Mouse (Mus musculus) embryonic facial prominence, embryonic 10.5 days (tissue): Measurements from ENCODE around the gene Brms1. TPM values are rescaled to one million over a fixed set of nuclear protein-coding genes. Genes with fewer than 3 reads are reported as not detected.

Source experiments
- DNase-seq: peaks from one replicate; pipeline ENCODE4 v3.0.0-alpha.2; 2017; ENCODE audit warnings: low spot score
- H3K27ac ChIP-seq: fragments of 300-500 bp; sonication (generic); replicated peaks from 2 replicates; pipeline ENCODE4 v1.5.1; 2016; ENCODE audit warnings: mild to moderate bottlenecking
- H3K27me3 ChIP-seq: fragments of 300-500 bp; sonication (generic); replicated peaks from 2 replicates; pipeline ENCODE4 v1.6.1; 2016; ENCODE audit warnings: low read depth, mild to moderate bottlenecking; ENCODE audit not compliant: poor library complexity, severe bottlenecking
- H3K36me3 ChIP-seq: fragments of 300-500 bp; sonication (generic); replicated peaks from 2 replicates; pipeline ENCODE4 v1.6.1; 2016; ENCODE audit warnings: mild to moderate bottlenecking, moderate library complexity
- H3K4me1 ChIP-seq: fragments of 300-500 bp; sonication (generic); 2 replicates; pipeline ENCODE4 v1.6.1; 2016
- H3K4me3 ChIP-seq: fragments of 300-500 bp; sonication (generic); 2 replicates; pipeline ENCODE4 v1.5.1; 2016; ENCODE audit warnings: mild to moderate bottlenecking, moderate library complexity
- H3K9me3 ChIP-seq: fragments of 300-500 bp; sonication (generic); 2 replicates; pipeline ENCODE4 v1.6.1; 2016; ENCODE audit warnings: mild to moderate bottlenecking
- WGBS: fragments of 180-500 bp; shearing (Covaris S2); methylation state at CpG from one replicate; pipeline ENCODE4 v1.1.7; 2016; 5-methylcytosine and 5-hydroxymethylcytosine counted together
- polyA plus RNA-seq: library from polyadenylated mRNA; unstranded; fragments of >200 nt; fragmentation: Nextera tagmentation; extraction: Ambion mirVana; gene quantifications from 2 replicates; pipeline ENCODE4 v1.2.1, GENCODE M21; 2016

Brms1 gene
- polyA plus RNA-seq, 1 experiment from 2014 or later = 72.6 TPM

- no peak overlapping the region for H3K4me3 ChIP-seq
- WGBS = 84% methylated on average over 4 of the region's 4 CpGs
- H3K9me3 ChIP-seq = no peaks in the 10 kb centered on the region
- H3K36me3 ChIP-seq = no peaks in the 10 kb centered on the region
- peaks cover 12% of the 10 kb centered on the region for H3K4me1 ChIP-seq
- no peaks in the 10 kb centered on the region for H3K27me3 ChIP-seq
- no peak overlapping the region for H3K27ac ChIP-seq
- no peak for DNase-seq
Observed at GRCm38 (mm10) chr19:5017611-5018010, 23.5 kb upstream of the Brms1 start.

GRCm38 (mm10) chr19:5018191-5018590, 23.0 kb upstream of the Brms1 start:
- no peaks in the 10 kb centered on the region for H3K27me3 ChIP-seq
- H3K4me3 ChIP-seq = no peak overlapping the region
- 73% methylated on average over 3 of the region's 3 CpGs for WGBS
- no peaks in the 10 kb centered on the region for H3K36me3 ChIP-seq
- no peak for DNase-seq
- H3K9me3 ChIP-seq = no peaks in the 10 kb centered on the region
- no peak overlapping the region for H3K27ac ChIP-seq
- H3K4me1 ChIP-seq = peaks cover 13% of the 10 kb centered on the region

GRCm38 (mm10) chr19:5021416-5021815, 19.7 kb upstream of the Brms1 start:
- no peak overlapping the region for H3K27ac ChIP-seq
- H3K4me3 ChIP-seq = no peak overlapping the region
- DNase-seq = no peak
- H3K27me3 ChIP-seq = no peaks in the 10 kb centered on the region
- 93% methylated on average over 2 of the region's 2 CpGs for WGBS
- peaks cover 23% of the 10 kb centered on the region for H3K4me1 ChIP-seq
- peaks cover 7% of the 10 kb centered on the region for H3K36me3 ChIP-seq
- no peaks in the 10 kb centered on the region for H3K9me3 ChIP-seq

- Histone ChIP-seq H3K4me3 (peak within 1 kb of the TSS; percentile 73), H3K4me1 (peaks cover 18% of the 10 kb centered on the region), H3K36me3 (peaks cover 31% of the 10 kb centered on the region), H3K9me3 (no peaks in the 10 kb centered on the region), H3K27me3 (no peaks in the 10 kb centered on the region), H3K27ac (peak within 1 kb of the TSS; percentile 91)
- under 1% methylated on average over 62 of the region's 62 CpGs for WGBS
- peak; percentile 96 for DNase-seq
Observed at GRCm38 (mm10) chr19:5023621-5024479, 17.3 kb upstream of the Brms1 start, which contains the start of gene Slc29a2. Gene Slc29a2 (plus strand): TSS chr19:5023860.

- 89% methylated on average over 8 of the region's 8 CpGs for WGBS
- DNase-seq = no peak
- H3K9me3 ChIP-seq = no peaks in the 10 kb centered on the region
Observed at GRCm38 (mm10) chr19:5026111-5026510, 15.0 kb upstream of the Brms1 start.

GRCm38 (mm10) chr19:5032686-5033085, 8.5 kb upstream of the Brms1 start:
- DNase-seq = no peak
- 80% methylated on average over 3 of the region's 3 CpGs for WGBS

More at GRCm38 (mm10) chr19:5026111-5026510, 15.0 kb upstream of the Brms1 start:
- Histone ChIP-seq H3K27me3 (no peaks in the 10 kb centered on the region), H3K27ac (no peak overlapping the region), H3K4me1 (peaks cover 18% of the 10 kb centered on the region), H3K36me3 (peaks cover 54% of the 10 kb centered on the region), H3K4me3 (no peak overlapping the region)

GRCm38 (mm10) chr19:5036577-5036976, 4.6 kb upstream of the Brms1 start:
- Histone ChIP-seq H3K27me3 (peaks cover 7% of the 10 kb centered on the region; the same call in 1 of the 2 replicates), H3K4me1 (peaks cover 33% of the 10 kb centered on the region), H3K36me3 (peaks cover 10% of the 10 kb centered on the region), H3K27ac (no peak overlapping the region), H3K9me3 (no peaks in the 10 kb centered on the region), H3K4me3 (no peak overlapping the region)
- DNase-seq = no peak
- 82% methylated on average over 4 of the region's 4 CpGs for WGBS

More at GRCm38 (mm10) chr19:5032686-5033085, 8.5 kb upstream of the Brms1 start:
- Histone ChIP-seq H3K27me3 (no peaks in the 10 kb centered on the region), H3K9me3 (no peaks in the 10 kb centered on the region), H3K4me1 (peaks cover 6% of the 10 kb centered on the region), H3K27ac (no peak overlapping the region), H3K36me3 (peaks cover 49% of the 10 kb centered on the region), H3K4me3 (no peak overlapping the region)

GRCm38 (mm10) chr19:5037678-5038571, 3.2 kb upstream of the Brms1 start:
- H3K27ac ChIP-seq = peak overlapping the region; percentile 95
- peak overlapping the region; percentile 95 for H3K4me3 ChIP-seq
- 6% methylated on average over 32 of the region's 32 CpGs for WGBS
- H3K36me3 ChIP-seq = peaks cover 4% of the 10 kb centered on the region; the same call in 1 of the 2 replicates
- H3K27me3 ChIP-seq = peaks cover 7% of the 10 kb centered on the region; the same call in 1 of the 2 replicates
- no peaks in the 10 kb centered on the region for H3K9me3 ChIP-seq
- peaks cover 45% of the 10 kb centered on the region for H3K4me1 ChIP-seq
- DNase-seq = peak; percentile 90

- peak; percentile 94 for DNase-seq
- peak within 1 kb of the TSS; percentile 95 for H3K27ac ChIP-seq
- peaks cover 7% of the 10 kb centered on the region; the same call in 1 of the 2 replicates for H3K27me3 ChIP-seq
- no peaks in the 10 kb centered on the region for H3K9me3 ChIP-seq
- peaks cover 45% of the 10 kb centered on the region for H3K4me1 ChIP-seq
- peaks cover 12% of the 10 kb centered on the region for H3K36me3 ChIP-seq
- under 1% methylated on average over 44 of the region's 44 CpGs for WGBS
- peak within 1 kb of the TSS; percentile 95 for H3K4me3 ChIP-seq
Observed at GRCm38 (mm10) chr19:5038709-5039156, 2.4 kb upstream of the Brms1 start, which contains the start of the genes B4gat1 and AC124502.3. Gene B4gat1 (plus strand): TSS chr19:5038826. Gene AC124502.3 (plus strand): TSS chr19:5038891.

- Histone ChIP-seq H3K4me1 (peaks cover 45% of the 10 kb centered on the region), H3K27me3 (peaks cover 7% of the 10 kb centered on the region; the same call in 1 of the 2 replicates), H3K9me3 (no peaks in the 10 kb centered on the region), H3K27ac (peak overlapping the region; percentile 95), H3K4me3 (peak overlapping the region; percentile 95), H3K36me3 (peaks cover 19% of the 10 kb centered on the region)
- DNase-seq = peak; percentile 24
- WGBS = 15% methylated on average over 41 of the region's 41 CpGs
Observed at GRCm38 (mm10) chr19:5039301-5040114, 1.6 kb upstream of the Brms1 start.

- peak overlapping the region; percentile 81 for H3K27ac ChIP-seq
- DNase-seq = no peak
- no peaks in the 10 kb centered on the region for H3K9me3 ChIP-seq
- H3K27me3 ChIP-seq = peaks cover 7% of the 10 kb centered on the region; the same call in 1 of the 2 replicates
- WGBS = 3% methylated on average over 16 of the region's 16 CpGs
- H3K4me3 ChIP-seq = peak overlapping the region; percentile 95
- H3K36me3 ChIP-seq = peaks cover 37% of the 10 kb centered on the region
- H3K4me1 ChIP-seq = peaks cover 45% of the 10 kb centered on the region
Observed at GRCm38 (mm10) chr19:5041588-5041987, 434 bp downstream of the Brms1 start.
